Mouse (Mus musculus): ENCODE results near the gene Tmigd3.

DNA sequence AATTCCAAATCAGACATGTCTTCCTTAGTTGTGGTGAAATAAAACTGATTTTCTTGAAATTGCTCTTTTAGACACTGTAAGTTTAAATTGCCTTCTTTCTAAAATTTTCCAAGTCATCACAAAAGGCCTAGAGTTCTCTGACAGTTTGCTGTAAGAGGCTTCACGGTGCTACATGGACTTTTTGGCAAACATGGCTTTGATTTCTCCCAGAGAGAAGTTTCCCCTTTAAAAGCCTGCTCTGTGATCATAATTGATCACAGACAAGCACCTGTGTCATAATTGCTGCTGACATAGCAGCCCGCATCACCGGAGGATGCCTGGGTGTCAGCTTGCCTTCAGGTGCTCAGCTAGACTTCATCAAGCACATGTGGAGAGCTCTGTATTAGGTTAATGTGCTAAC is at the start of gene Tmigd3, which contains the start of gene Adora3:
- TF ChIP-seq CTCF (conservative IDR thresholded peaks at IDR 0.05; ENCODE audit: low read length) (no peak), NANOG (IDR thresholded peaks at IDR 0.05; ENCODE audit: borderline replicate concordance, low read length) (no peak)
